Mouse (Mus musculus): ENCODE data around the gene Pik3r1.

Pik3r1 gene

GRCm38 (mm10) chr13:101684706-101685105 is 83.3 kb downstream of the Pik3r1 start:
- DNase-seq (ENCODE audit: low spot score in 2 of 2): no peak

DNA sequence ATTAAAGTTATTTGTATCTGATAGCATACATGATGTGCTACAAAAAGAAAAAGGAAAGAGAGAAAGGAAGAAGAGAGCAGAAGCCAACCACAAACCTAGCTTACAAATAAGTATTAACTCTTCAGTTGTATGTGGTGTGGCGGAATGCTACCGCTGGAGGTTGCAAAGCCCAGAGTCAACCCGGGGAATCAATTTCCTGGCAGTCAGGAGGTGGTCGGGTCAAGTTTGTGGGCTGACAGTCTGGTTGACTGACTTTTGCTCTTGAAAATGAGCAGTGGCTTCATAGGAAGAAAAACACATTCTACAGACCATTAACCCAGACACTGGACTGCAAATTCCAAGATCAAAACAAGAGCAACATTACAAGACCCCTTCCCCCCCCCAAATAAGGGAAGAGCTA is 85.6 kb downstream of the Pik3r1 start:
- no peak for DNase-seq (ENCODE audit: low spot score in 2 of 2)

DNA sequence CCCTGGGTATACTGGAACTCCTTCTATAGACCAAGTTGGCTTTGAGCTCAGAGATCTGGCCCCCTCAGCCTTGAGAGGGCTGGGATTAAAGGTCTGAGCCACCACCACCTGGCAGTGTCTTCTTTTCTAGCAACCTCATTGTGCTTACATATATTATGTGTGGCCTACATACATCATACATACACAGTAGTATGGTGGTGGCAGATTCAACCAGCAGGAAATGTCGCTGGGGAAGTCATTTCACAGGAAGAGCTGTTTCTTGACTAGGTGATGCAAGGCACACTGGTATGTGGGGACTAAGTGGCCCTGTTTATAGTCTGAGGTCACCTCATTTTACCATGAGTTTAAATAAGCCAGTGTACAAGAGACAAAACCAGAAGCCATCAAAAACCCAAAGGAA is 87.9 kb downstream of the Pik3r1 start:
- no peak for DNase-seq (ENCODE audit: low spot score in 2 of 2)

DNA sequence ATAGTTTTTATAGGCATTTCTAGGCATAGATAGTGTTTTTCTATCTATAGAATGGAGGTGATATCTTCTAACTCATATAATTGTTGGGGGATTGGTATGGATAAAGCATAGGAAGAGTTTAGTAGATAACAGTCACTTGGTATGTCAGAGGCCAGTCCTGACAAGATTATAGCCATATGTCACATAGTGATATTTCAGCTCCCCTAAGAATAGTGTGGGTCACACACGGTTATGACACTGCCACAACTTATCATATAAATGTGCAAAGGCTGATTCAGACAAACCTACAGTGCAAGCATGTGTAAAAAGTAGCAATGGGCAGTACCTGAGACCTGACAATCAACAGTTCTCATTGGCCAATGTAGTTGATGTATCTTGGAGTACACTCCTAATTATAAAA is 89.0 kb downstream of the Pik3r1 start:
- DNase-seq (ENCODE audit: low spot score in 2 of 2): no peak

GRCm38 (mm10) chr13:101678036-101678435 is 90.0 kb downstream of the Pik3r1 start:
- DNase-seq (ENCODE audit: low spot score in 2 of 2): no peak

DNA sequence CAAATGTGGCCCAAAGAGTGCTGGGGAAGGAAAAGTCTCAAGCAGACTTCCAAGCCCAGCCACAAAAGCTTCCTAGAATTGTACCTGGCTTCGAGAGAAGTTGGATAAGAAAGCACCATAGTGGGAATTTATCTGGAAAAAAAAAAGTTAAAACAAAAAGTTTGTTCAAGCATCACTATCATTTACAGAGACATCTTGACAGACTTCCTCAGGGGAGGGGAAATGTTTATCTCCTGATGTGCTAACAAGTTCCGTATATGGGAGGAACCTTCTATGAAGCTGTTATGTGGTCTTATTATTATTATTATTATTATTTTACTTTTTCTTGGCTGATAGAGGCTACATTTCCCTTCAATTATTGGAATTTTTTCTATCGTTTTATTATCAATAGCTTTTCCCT is 94.1 kb downstream of the Pik3r1 start:
- no peak for DNase-seq (ENCODE audit: low spot score in 2 of 2)

DNA sequence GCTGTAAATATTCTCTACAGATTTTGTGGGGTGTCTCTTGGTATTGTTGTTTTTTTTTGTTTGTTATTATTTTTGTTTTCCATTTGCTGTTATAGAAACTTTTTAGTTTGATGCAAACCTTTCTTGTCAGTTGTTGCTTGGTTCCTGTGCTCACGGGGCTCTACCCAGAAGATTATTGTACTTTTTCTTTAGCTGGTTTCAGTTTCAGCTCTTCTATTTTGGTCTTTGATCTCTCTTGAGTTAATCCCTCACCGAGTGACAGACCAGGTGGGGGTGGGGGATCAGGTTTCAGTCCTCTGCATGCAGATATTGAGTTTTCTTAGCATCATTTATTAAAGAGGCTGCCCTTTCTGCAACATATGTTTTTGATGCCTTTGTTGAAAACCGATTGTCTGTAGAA is 99.2 kb downstream of the Pik3r1 start:
- DNase-seq (ENCODE audit: low spot score in 2 of 2): no peak

DNA sequence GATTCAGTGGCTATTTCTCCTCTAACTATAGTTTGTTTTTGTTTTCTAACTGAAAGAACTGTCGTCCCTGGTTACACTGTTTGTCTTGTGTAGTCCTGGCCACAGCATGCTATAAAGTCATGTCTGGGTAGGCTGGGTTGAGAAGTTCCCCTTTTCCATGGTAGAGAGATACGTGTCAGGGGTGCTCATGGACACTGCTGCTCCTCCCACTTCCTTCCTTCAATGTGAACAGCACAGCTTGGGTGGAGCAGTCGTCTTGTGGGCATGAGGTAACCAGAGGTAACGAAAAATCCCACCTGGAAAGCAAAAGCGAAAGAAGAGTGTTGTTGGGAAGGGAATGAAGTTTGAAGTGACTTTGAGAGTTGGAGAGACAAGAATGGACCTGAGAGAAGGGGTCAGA is 104.0 kb downstream of the Pik3r1 start:
- peak in 1 of 2 experiments; percentile 26 for DNase-seq (ENCODE audit: low spot score in 2 of 2)

GRCm38 (mm10) chr13:101662900-101663299 is 105.1 kb downstream of the Pik3r1 start:
- DNase-seq (ENCODE audit: low spot score in 2 of 2): no peak

DNA sequence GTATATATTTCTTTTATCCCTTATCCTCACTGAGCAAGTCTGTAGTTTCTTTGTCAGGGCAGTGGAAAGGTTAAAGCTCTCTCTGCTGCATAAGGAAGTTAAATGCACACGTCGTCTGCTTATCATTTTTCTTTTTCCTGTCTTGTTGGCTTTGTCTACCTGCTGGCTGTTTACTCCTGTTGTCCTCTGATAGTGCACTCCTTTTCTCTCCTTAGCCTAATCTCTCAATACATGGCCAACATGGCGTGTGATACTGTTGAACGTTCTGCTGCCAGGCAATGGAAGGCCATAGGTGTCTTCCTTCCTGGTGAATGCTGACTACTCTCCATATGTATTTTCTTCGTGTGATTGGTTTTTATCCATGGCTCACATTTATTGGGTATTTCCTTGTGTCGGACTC is 106.5 kb downstream of the Pik3r1 start:
- no peak for DNase-seq (ENCODE audit: low spot score in 2 of 2)

- no peak for DNase-seq (ENCODE audit: low spot score in 2 of 2)
Measured at GRCm38 (mm10) chr13:101660187-101660586, 107.8 kb downstream of the Pik3r1 start.

- DNase-seq (ENCODE audit: low spot score in 2 of 2): no peak
Measured at GRCm38 (mm10) chr13:101652131-101652530, 115.9 kb downstream of the Pik3r1 start.

DNA sequence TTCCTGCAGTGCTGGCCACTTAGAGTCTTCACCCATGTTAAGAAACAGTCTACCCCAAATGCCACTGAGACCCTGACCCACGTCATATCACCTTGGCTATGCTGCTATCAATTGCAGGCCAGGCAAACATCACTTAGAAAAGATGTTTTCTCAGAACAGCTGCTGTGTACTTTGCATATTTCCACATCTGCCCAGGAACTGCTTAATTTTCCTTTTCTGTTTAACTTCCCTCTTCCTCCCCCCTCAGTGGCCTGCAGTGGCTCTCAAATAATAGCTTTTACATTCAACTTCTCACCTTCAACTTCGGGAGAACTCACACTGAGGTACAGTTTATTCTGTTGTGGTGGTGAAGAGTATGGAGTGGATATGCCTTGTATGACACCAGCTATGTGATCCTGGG is 126.4 kb downstream of the Pik3r1 start:
- DNase-seq (ENCODE audit: low spot score in 2 of 2): no peak

- no peak for DNase-seq (ENCODE audit: low spot score in 2 of 2)
Measured at GRCm38 (mm10) chr13:101635837-101636236, 132.2 kb downstream of the Pik3r1 start.

- no peak for DNase-seq (ENCODE audit: low spot score in 2 of 2)
Measured at GRCm38 (mm10) chr13:101634420-101634819, 133.6 kb downstream of the Pik3r1 start.

DNA sequence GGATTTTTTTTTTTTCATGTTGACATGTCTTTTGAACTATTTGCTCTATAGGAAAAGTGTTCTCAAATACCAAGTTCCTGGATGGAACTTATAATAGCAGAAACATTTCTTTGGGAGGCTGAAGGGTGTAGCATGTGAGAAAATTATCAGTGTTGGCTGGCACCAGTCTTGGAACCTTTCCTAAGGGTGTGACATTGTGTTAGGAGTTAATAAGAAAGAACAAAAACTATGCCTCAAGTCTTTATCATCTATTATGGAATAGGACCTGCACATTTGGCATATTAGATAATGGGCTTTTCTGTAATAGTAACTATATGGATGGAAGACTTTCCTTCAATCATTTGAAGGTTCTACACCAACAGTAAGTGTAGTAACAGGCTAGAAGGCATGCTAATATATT is 134.4 kb downstream of the Pik3r1 start:
- DNase-seq (ENCODE audit: low spot score in 2 of 2): no peak

DNA sequence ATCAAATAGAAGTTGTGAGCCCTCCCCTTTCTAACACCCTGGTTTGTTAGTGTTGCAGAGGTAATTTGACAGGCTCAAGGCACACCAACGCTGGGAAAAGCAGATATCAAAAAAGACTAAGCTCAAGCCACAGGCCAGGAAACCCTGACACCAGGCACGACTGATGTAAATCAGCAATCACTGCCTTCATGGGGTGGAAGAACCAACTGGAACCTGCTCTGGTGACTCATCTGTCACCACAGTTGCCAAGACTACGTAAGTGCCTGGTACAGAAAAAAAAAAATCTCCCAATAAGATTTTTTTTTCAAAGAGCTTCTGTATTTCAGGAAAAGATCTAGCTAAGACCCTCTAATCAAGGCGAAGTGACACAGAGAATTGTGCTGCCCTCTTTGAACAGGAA is 135.2 kb downstream of the Pik3r1 start:
- DNase-seq (ENCODE audit: low spot score in 2 of 2): no peak

DNA sequence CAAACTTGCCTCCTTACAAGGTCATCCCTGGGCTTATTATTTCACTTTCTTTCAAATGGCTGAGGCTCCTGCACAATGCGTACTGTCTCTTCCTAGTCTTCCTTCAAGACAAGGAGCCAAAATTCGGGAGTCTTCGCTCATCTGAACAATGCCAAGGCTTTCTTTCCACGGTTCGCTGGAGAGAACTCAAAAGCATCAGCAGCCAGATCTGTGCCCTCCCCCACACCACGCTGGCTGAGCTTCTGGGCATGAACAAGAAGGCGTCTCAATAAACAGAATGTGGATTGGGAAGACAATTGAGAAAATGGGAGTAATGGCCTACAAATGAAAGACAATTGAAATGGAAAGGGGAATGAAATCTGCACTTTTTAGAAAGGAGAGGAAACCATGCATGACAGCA is 136.5 kb downstream of the Pik3r1 start:
- DNase-seq (ENCODE audit: low spot score in 2 of 2): no peak

Measured in heart, adult 9 months (tissue).